Mouse (Mus musculus): ENCODE measurements around the gene Pex14.

DNA sequence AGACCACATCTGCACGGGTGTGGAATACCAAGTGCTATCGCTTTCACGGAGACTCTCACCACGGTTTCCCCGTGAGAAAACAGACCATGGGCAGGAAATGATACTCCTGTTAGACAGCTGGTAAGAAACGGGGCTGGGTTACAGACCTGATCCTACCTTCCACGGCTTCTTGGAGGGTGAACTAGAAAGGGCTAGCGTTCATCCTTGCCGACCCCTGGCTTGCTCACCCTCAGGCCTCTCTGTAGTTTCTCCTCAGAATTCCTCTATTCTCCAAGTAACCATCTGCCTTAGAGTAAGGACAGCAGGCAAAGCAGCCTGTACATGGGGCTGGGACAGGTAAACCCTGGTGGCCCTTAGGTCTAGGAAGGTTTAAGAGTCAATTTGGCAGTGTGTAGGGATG, 49.5 kb upstream of the Pex14 start:
- TF ChIP-seq CTCF (IDR thresholded peaks at IDR 0.05; ENCODE audit: extremely low read depth, insufficient read length, insufficient replicate concordance, low read depth, low read length) (no peak), POLR2A (IDR thresholded peaks at IDR 0.05; ENCODE audit: low read depth, low read length) (no peak)
